Mouse (Mus musculus): Measurements from ENCODE around the gene Tcirg1. TPM values are rescaled to one million over a fixed set of nuclear protein-coding genes. Genes with fewer than 3 reads are reported as not detected.
A peak's percentile ranks its signal among the peaks of the same experiment; 100 is the strongest.

Tcirg1 gene
- polyA plus RNA-seq, 2 experiments = 36.8 to 145 TPM

GRCm38 (mm10) chr19:3926685-3927084, 19.8 kb upstream of the Tcirg1 start:
- 70% methylated on average over 6 of the region's 6 CpGs for WGBS
- no peak for ATAC-seq (ENCODE audit: low FRiP score, low read depth)
- no peak overlapping the region for H3K4me3 ChIP-seq (replicated peaks; ENCODE audit: low read length)
- H3K36me3 ChIP-seq (ENCODE audit: control insufficient read depth, insufficient read depth, low read length) = no peaks in the 10 kb centered on the region
- H3K27ac ChIP-seq (replicated peaks; ENCODE audit: low read depth, low read length) = 0 out of 2 replicates have a peak overlapping the region, but pooled peaks have one; percentile 28
- no peak for TF ChIP-seq POLR2A (IDR thresholded peaks at IDR 0.05; ENCODE audit: borderline replicate concordance, extremely low read depth, insufficient read depth, insufficient read length)
- no peaks in the 10 kb centered on the region for H3K9me3 ChIP-seq (ENCODE audit: control insufficient read depth, low read length)
- H3K9ac ChIP-seq (ENCODE audit: low read depth, low read length, severe bottlenecking) = no peak overlapping the region
- no peak for DNase-seq (ENCODE audit: low spot score)
- no peak overlapping the region for H3K4me2 ChIP-seq (replicated peaks; ENCODE audit: low read depth, low read length, severe bottlenecking)
- H3K4me1 ChIP-seq (ENCODE audit: control insufficient read depth, insufficient read depth, low read length) = peaks cover 14% of the 10 kb centered on the region
- H3K27me3 ChIP-seq (ENCODE audit: control insufficient read depth, insufficient read depth, low read length) = no peaks in the 10 kb centered on the region

GRCm38 (mm10) chr19:3926279-3926678, 19.3 kb upstream of the Tcirg1 start:
- DNase-seq (ENCODE audit: low spot score) (no peak), ATAC-seq (ENCODE audit: low FRiP score, low read depth) (no peak)
- no peak for TF ChIP-seq POLR2A (IDR thresholded peaks at IDR 0.05; ENCODE audit: borderline replicate concordance, extremely low read depth, insufficient read depth, insufficient read length)
- no peaks in the 10 kb centered on the region for H3K27me3 ChIP-seq (ENCODE audit: control insufficient read depth, insufficient read depth, low read length)
- H3K9ac ChIP-seq (ENCODE audit: low read depth, low read length, severe bottlenecking) = no peak overlapping the region
- 52% methylated on average over 3 of the region's 3 CpGs for WGBS
- peaks cover 14% of the 10 kb centered on the region for H3K4me1 ChIP-seq (ENCODE audit: control insufficient read depth, insufficient read depth, low read length)
- H3K4me2 ChIP-seq (replicated peaks; ENCODE audit: low read depth, low read length, severe bottlenecking) = no peak overlapping the region
- H3K9me3 ChIP-seq (ENCODE audit: control insufficient read depth, low read length) = no peaks in the 10 kb centered on the region
- H3K4me3 ChIP-seq (replicated peaks; ENCODE audit: low read length) = no peak overlapping the region
- no peaks in the 10 kb centered on the region for H3K36me3 ChIP-seq (ENCODE audit: control insufficient read depth, insufficient read depth, low read length)
- H3K27ac ChIP-seq (replicated peaks; ENCODE audit: low read depth, low read length) = 0 out of 2 replicates have a peak overlapping the region, but pooled peaks have one; percentile 28

- no peak for DNase-seq (ENCODE audit: low spot score)
- Histone ChIP-seq H3K4me2 (replicated peaks; ENCODE audit: low read depth, low read length, severe bottlenecking) (no peak overlapping the region), H3K4me1 (ENCODE audit: control insufficient read depth, insufficient read depth, low read length) (peaks cover 14% of the 10 kb centered on the region), H3K27me3 (ENCODE audit: control insufficient read depth, insufficient read depth, low read length) (no peaks in the 10 kb centered on the region), H3K36me3 (ENCODE audit: control insufficient read depth, insufficient read depth, low read length) (no peaks in the 10 kb centered on the region), H3K9me3 (ENCODE audit: control insufficient read depth, low read length) (no peaks in the 10 kb centered on the region), H3K27ac (replicated peaks; ENCODE audit: low read depth, low read length) (no peak overlapping the region), H3K4me3 (replicated peaks; ENCODE audit: low read length) (no peak overlapping the region), H3K9ac (ENCODE audit: low read depth, low read length, severe bottlenecking) (no peak overlapping the region)
- no peak for ATAC-seq (ENCODE audit: low FRiP score, low read depth)
- TF ChIP-seq POLR2A (IDR thresholded peaks at IDR 0.05; ENCODE audit: borderline replicate concordance, extremely low read depth, insufficient read depth, insufficient read length) = no peak
- 71% methylated on average over 6 of the region's 6 CpGs for WGBS
Observed at GRCm38 (mm10) chr19:3925859-3926258, 18.9 kb upstream of the Tcirg1 start.

GRCm38 (mm10) chr19:3924868-3925267, 17.9 kb upstream of the Tcirg1 start:
- H3K27me3 ChIP-seq (ENCODE audit: control insufficient read depth, insufficient read depth, low read length) = no peaks in the 10 kb centered on the region
- TF ChIP-seq POLR2A (IDR thresholded peaks at IDR 0.05; ENCODE audit: borderline replicate concordance, extremely low read depth, insufficient read depth, insufficient read length) = no peak
- no peak overlapping the region for H3K4me2 ChIP-seq (replicated peaks; ENCODE audit: low read depth, low read length, severe bottlenecking)
- no peaks in the 10 kb centered on the region for H3K9me3 ChIP-seq (ENCODE audit: control insufficient read depth, low read length)
- H3K27ac ChIP-seq (replicated peaks; ENCODE audit: low read depth, low read length) = no peak overlapping the region
- no peak overlapping the region for H3K4me3 ChIP-seq (replicated peaks; ENCODE audit: low read length)
- H3K9ac ChIP-seq (ENCODE audit: low read depth, low read length, severe bottlenecking) = no peak overlapping the region
- 93% methylated on average over 7 of the region's 7 CpGs for WGBS
- ATAC-seq (ENCODE audit: low FRiP score, low read depth) = no peak
- DNase-seq (ENCODE audit: low spot score) = no peak
- H3K36me3 ChIP-seq (ENCODE audit: control insufficient read depth, insufficient read depth, low read length) = no peaks in the 10 kb centered on the region
- peaks cover 11% of the 10 kb centered on the region for H3K4me1 ChIP-seq (ENCODE audit: control insufficient read depth, insufficient read depth, low read length)

GRCm38 (mm10) chr19:3924190-3924589, 17.3 kb upstream of the Tcirg1 start:
- no peak overlapping the region for H3K9ac ChIP-seq (ENCODE audit: low read depth, low read length, severe bottlenecking)
- peak overlapping the region; percentile 39 for H3K27ac ChIP-seq (replicated peaks; ENCODE audit: low read depth, low read length)
- peaks cover 4% of the 10 kb centered on the region for H3K4me1 ChIP-seq (ENCODE audit: control insufficient read depth, insufficient read depth, low read length)
- H3K4me3 ChIP-seq (replicated peaks; ENCODE audit: low read length) = no peak overlapping the region
- H3K9me3 ChIP-seq (ENCODE audit: control insufficient read depth, low read length) = no peaks in the 10 kb centered on the region
- H3K4me2 ChIP-seq (replicated peaks; ENCODE audit: low read depth, low read length, severe bottlenecking) = no peak overlapping the region
- DNase-seq (ENCODE audit: low spot score) (no peak), ATAC-seq (ENCODE audit: low FRiP score, low read depth) (no peak)
- H3K36me3 ChIP-seq (ENCODE audit: control insufficient read depth, insufficient read depth, low read length) = no peaks in the 10 kb centered on the region
- whole genome bisulfite sequencing = 82% methylated on average over 8 of the region's 8 CpGs
- H3K27me3 ChIP-seq (ENCODE audit: control insufficient read depth, insufficient read depth, low read length) = no peaks in the 10 kb centered on the region
- no peak for TF ChIP-seq POLR2A (IDR thresholded peaks at IDR 0.05; ENCODE audit: borderline replicate concordance, extremely low read depth, insufficient read depth, insufficient read length)

- H3K27ac ChIP-seq (replicated peaks; ENCODE audit: low read depth, low read length) = peak overlapping the region; percentile 39
- no peak overlapping the region for H3K9ac ChIP-seq (ENCODE audit: low read depth, low read length, severe bottlenecking)
- WGBS = 56% methylated on average over 13 of the region's 13 CpGs
- no peak overlapping the region for H3K4me2 ChIP-seq (replicated peaks; ENCODE audit: low read depth, low read length, severe bottlenecking)
- peak; percentile 37 for DNase-seq (ENCODE audit: low spot score)
- no peak overlapping the region for H3K4me3 ChIP-seq (replicated peaks; ENCODE audit: low read length)
- H3K27me3 ChIP-seq (ENCODE audit: control insufficient read depth, insufficient read depth, low read length) = no peaks in the 10 kb centered on the region
- ATAC-seq (ENCODE audit: low FRiP score, low read depth) = peak; percentile 62
- no peaks in the 10 kb centered on the region for H3K9me3 ChIP-seq (ENCODE audit: control insufficient read depth, low read length)
- H3K36me3 ChIP-seq (ENCODE audit: control insufficient read depth, insufficient read depth, low read length) = no peaks in the 10 kb centered on the region
- no peak for TF ChIP-seq POLR2A (IDR thresholded peaks at IDR 0.05; ENCODE audit: borderline replicate concordance, extremely low read depth, insufficient read depth, insufficient read length)
- H3K4me1 ChIP-seq (ENCODE audit: control insufficient read depth, insufficient read depth, low read length) = no peaks in the 10 kb centered on the region; the same call in 1 of the 2 replicates
Observed at GRCm38 (mm10) chr19:3923586-3923985, 16.7 kb upstream of the Tcirg1 start.
